ENCODE assay signal across 25 mouse cellular contexts in genomic region chr3:84020528-84020927, GRCm38 (mm10).
"Had no signal": no experiment of that assay in that cellular context is flagged by ENCODE, and none has a peak within 500 bp of the region (broad histone marks: within the 10 kb centered on the region; RNA-seq: fewer than 3 reads in every experiment).

No protein-coding gene starts in this region.

- H3K9me3 ChIP-seq: heart, embryonic 10.5 days; heart, embryonic 12.5 days; hindbrain, embryonic 10.5 days; hindbrain, embryonic 12.5 days; hindbrain, embryonic 15.5 days; kidney, embryonic 15.5 days; limb, embryonic 13.5 days; limb, embryonic 15.5 days; liver, embryonic 12.5 days had no signal

- DNase-seq: gastrocnemius, postnatal 14 days; gastrocnemius, postnatal 36 days; heart, adult 18-20 months; heart, postnatal 10 days; heart, postnatal 4 days; kidney, adult 11 months; kidney, adult 2 months; kidney, adult 9 months; kidney, postnatal 14 days; kidney, postnatal 36 days; layer of hippocampus, adult 9-11 months; layer of hippocampus, postnatal 36 days; left cerebral cortex, postnatal 4 days had no signal

- H3K27ac ChIP-seq: heart, embryonic 10.5 days; hindbrain, embryonic 10.5 days; hindbrain, embryonic 12.5 days; hindbrain, embryonic 15.5 days; kidney, embryonic 15.5 days; kidney, postnatal 0 days; limb, embryonic 13.5 days; limb, embryonic 15.5 days; liver, embryonic 14.5 days had no signal

- H3K36me3 ChIP-seq: hindbrain, embryonic 15.5 days; kidney, embryonic 15.5 days had no signal

- H3K9ac ChIP-seq: heart, embryonic 12.5 days; hindbrain, embryonic 12.5 days; hindbrain, embryonic 15.5 days; kidney, embryonic 15.5 days; limb, embryonic 13.5 days; limb, embryonic 15.5 days; liver, embryonic 14.5 days had no signal

- H3K4me2 ChIP-seq: heart, embryonic 12.5 days; hindbrain, embryonic 12.5 days; hindbrain, embryonic 15.5 days; kidney, embryonic 15.5 days; limb, embryonic 13.5 days; limb, embryonic 15.5 days had no signal

- H3K4me3 ChIP-seq: heart, embryonic 10.5 days; heart, embryonic 12.5 days; hindbrain, embryonic 10.5 days; hindbrain, embryonic 12.5 days; hindbrain, embryonic 15.5 days; kidney, embryonic 15.5 days; limb, embryonic 13.5 days; limb, embryonic 15.5 days; liver, embryonic 12.5 days had no signal

- H3K27me3 ChIP-seq: heart, embryonic 12.5 days; hindbrain, embryonic 12.5 days; hindbrain, embryonic 15.5 days; kidney, embryonic 15.5 days; limb, embryonic 13.5 days; limb, embryonic 15.5 days; liver, embryonic 12.5 days had no signal

- ATAC-seq: intestine, embryonic 16.5 days; liver, embryonic 12.5 days had no signal
